Mouse (Mus musculus) small intestine, adult 2 months (tissue): ENCODE measurements around the gene Gcm1.

Experiments used
- CTCF ChIP-seq: fragments of 200-500 bp; IDR thresholded peaks from 2 replicates; pipeline ENCODE4 v1.5.1; 2012; ENCODE audit warnings: low read depth, mild to moderate bottlenecking, control low read depth, inconsistent platforms, low read length, moderate library complexity, mixed read lengths; ENCODE audit not compliant: insufficient replicate concordance, insufficient read length; ENCODE audit errors: extremely low read depth
- POLR2A ChIP-seq: fragments of 200-500 bp; IDR thresholded peaks from 2 replicates; pipeline ENCODE4 v1.6.1; 2012; ENCODE audit warnings: low read depth, mild to moderate bottlenecking, control low read depth, inconsistent platforms, low read length, moderate library complexity

DNA sequence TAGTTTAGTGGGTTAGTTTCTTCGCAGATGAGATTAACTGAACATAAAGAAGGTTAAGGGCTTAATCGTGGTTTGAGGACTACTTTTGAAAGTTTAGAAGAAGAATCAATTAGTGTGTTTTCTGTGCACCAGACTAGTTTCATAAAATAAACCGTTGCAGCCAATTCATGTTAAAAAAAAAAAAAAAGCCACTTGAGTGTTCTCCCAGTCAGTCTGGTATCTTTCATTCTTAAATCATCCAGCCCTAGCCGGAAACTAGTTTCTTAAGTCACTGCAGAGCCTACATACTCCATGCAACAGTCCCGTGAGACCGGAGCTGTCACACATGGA lies 55.8 kb downstream of the Gcm1 start:
- TF ChIP-seq CTCF, result no peak
- no peak for TF ChIP-seq POLR2A
